Mouse (Mus musculus) thymus, postnatal 10 days (tissue): ENCODE measurements around the gene Cmc2.

Source experiments
- DNase-seq, 2 experiments: peaks; one replicate each; pipeline ENCODE4 v3.0.0; 2021; ENCODE audit warnings: low spot score in 2 of 2

The Cmc2 gene

GRCm38 (mm10) chr8:116905836-116906235 is 15.4 kb downstream of the Cmc2 start:
- DNase-seq, result no peak

GRCm38 (mm10) chr8:116905252-116905651 is 16.0 kb downstream of the Cmc2 start:
- DNase-seq, result no peak

GRCm38 (mm10) chr8:116904736-116905135 is 16.5 kb downstream of the Cmc2 start:
- no peak for DNase-seq

GRCm38 (mm10) chr8:116895521-116895920 is 25.7 kb downstream of the Cmc2 start:
- DNase-seq, result no peak

GRCm38 (mm10) chr8:116893938-116894337 is 27.3 kb downstream of the Cmc2 start:
- no peak for DNase-seq

GRCm38 (mm10) chr8:116892636-116893035 is 28.6 kb downstream of the Cmc2 start:
- DNase-seq, result no peak

GRCm38 (mm10) chr8:116892130-116892529 is 29.1 kb downstream of the Cmc2 start:
- DNase-seq, result no peak

- no peak for DNase-seq
These were observed 29.8 kb downstream of the Cmc2 start for GRCm38 (mm10) chr8:116891446-116891845.

GRCm38 (mm10) chr8:116887813-116888212 is 33.4 kb downstream of the Cmc2 start:
- DNase-seq, result no peak

GRCm38 (mm10) chr8:116881396-116881795 is 39.9 kb downstream of the Cmc2 start:
- DNase-seq, result no peak

GRCm38 (mm10) chr8:116875798-116876450 is 45.3 kb downstream of the Cmc2 start:
- DNase-seq, result no peak

- DNase-seq, result no peak
These were observed 47.3 kb downstream of the Cmc2 start for GRCm38 (mm10) chr8:116873986-116874385.

GRCm38 (mm10) chr8:116873586-116873985 is 47.7 kb downstream of the Cmc2 start:
- DNase-seq, result peak in 1 of 2 experiments; percentile 17

GRCm38 (mm10) chr8:116872761-116873342 is 48.4 kb downstream of the Cmc2 start:
- no peak for DNase-seq

GRCm38 (mm10) chr8:116868699-116869098 is 52.6 kb downstream of the Cmc2 start:
- no peak for DNase-seq

GRCm38 (mm10) chr8:116867321-116867720 is 53.9 kb downstream of the Cmc2 start:
- DNase-seq, result no peak

- DNase-seq, result peak; percentile 38 to 80
These were observed 54.9 kb downstream of the Cmc2 start for GRCm38 (mm10) chr8:116866118-116866903.

- DNase-seq, result no peak
These were observed 56.7 kb downstream of the Cmc2 start for GRCm38 (mm10) chr8:116864514-116864913.

GRCm38 (mm10) chr8:116864022-116864387 is 57.2 kb downstream of the Cmc2 start:
- DNase-seq, result no peak

GRCm38 (mm10) chr8:116863357-116864021 is 57.8 kb downstream of the Cmc2 start:
- no peak for DNase-seq

GRCm38 (mm10) chr8:116862191-116862590 is 59.1 kb downstream of the Cmc2 start:
- no peak for DNase-seq

- no peak for DNase-seq
These were observed 69.2 kb downstream of the Cmc2 start for GRCm38 (mm10) chr8:116852042-116852441.
